ENCODE assay signal across 8 mouse cellular contexts in the genomic region with DNA sequence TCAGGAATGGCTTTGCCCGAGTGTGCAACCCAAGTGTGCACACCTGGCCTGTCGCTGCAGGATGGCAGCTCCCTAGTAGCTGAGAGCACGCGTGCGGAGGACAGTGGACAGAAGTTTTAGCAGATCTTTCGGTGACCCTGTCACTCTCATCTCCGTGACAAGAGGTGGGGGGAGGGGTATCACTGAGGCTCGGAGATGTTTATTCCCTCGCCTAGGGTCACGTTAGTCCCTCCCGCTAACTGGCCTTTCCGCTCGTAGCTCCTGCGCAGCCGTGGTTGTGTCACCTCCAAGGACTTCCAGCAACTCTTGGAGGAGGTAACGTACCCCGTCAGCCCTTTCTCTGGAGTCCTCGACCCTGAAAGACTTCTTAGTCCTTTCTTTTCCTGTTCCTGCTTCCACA. TPM values are rescaled to one million over a fixed set of nuclear protein-coding genes. Genes with fewer than 3 reads are reported as not detected.
A peak's percentile ranks its signal among the peaks of the same experiment; 100 is the strongest.
DNase-seq lines count a peak whose midpoint lies in the region; ATAC-seq and TF ChIP-seq lines count a peak whose summit lies in the region.

No protein-coding gene starts in this region.

- peak overlapping the region; percentile 71 for H3K4me3 ChIP-seq in kidney, embryonic 14.5 days (ENCODE audit: low read length)
- peak overlapping the region; percentile 100 for H3K4me3 ChIP-seq in bone marrow macrophage, adult 2 months (ENCODE audit: insufficient read depth, low read length)
- peak overlapping the region; percentile 72 for H3K4me3 ChIP-seq in hindbrain, embryonic 11.5 days (ENCODE audit: low read depth, low read length)
- peak overlapping the region; percentile 93 for H3K4me3 ChIP-seq in liver, embryonic 13.5 days (replicated peaks)
- peak overlapping the region; percentile 93 for H3K4me3 ChIP-seq in neural tube, embryonic 15.5 days (replicated peaks)

- H3K27ac ChIP-seq in kidney, embryonic 14.5 days (ENCODE audit: low read depth, low read length): 0 out of 2 replicates have a peak overlapping the region, but pooled peaks have one; percentile 39
- peak overlapping the region; percentile 52 for H3K27ac ChIP-seq in bone marrow macrophage, adult 2 months (ENCODE audit: insufficient read depth, low read depth, low read length)
- peak overlapping the region; percentile 47 for H3K27ac ChIP-seq in hindbrain, embryonic 11.5 days (ENCODE audit: low read depth, low read length)
- peak overlapping the region; percentile 93 for H3K27ac ChIP-seq in liver, embryonic 13.5 days
- peak overlapping the region; percentile 96 for H3K27ac ChIP-seq in neural tube, embryonic 15.5 days (replicated peaks)

- TF ChIP-seq CTCF in bone marrow macrophage, adult 2 months (IDR thresholded peaks at IDR 0.05; ENCODE audit: low read depth, low read length): no peak

- ATAC-seq in kidney, embryonic 14.5 days (ENCODE audit: low FRiP score, low TSS enrichment): no peak
- ATAC-seq in hindbrain, embryonic 11.5 days (ENCODE audit: low FRiP score): no peak
- no peak for ATAC-seq in liver, embryonic 13.5 days (ENCODE audit: low read depth)
- peak; percentile 0; the same call in 1 of the 2 replicates for ATAC-seq in neural tube, embryonic 15.5 days (ENCODE audit: low FRiP score)

- WGBS in kidney, embryonic 14.5 days: 1% methylated on average over 17 of the region's 18 CpGs
- 3% methylated on average over 18 of the region's 18 CpGs for WGBS in hindbrain, embryonic 11.5 days
- whole genome bisulfite sequencing in liver, embryonic 13.5 days (ENCODE audit: insufficient replicate concordance): under 1% methylated on average over 18 of the region's 18 CpGs
- under 1% methylated on average over 18 of the region's 18 CpGs for WGBS in neural tube, embryonic 15.5 days

- DNase-seq in kidney, postnatal 14 days: no peak
- DNase-seq in hindbrain, embryonic 11.5 days (ENCODE audit: low spot score): no peak
- peak; percentile 41 for DNase-seq in liver, embryonic 13.5 days
- no peak for DNase-seq in spleen, adult 12 weeks (ENCODE audit: low spot score)
- no peak for DNase-seq in layer of hippocampus, adult 9-10 months (ENCODE audit: low spot score)

- H3K9me3 ChIP-seq in kidney, embryonic 14.5 days (ENCODE audit: control insufficient read depth, low read length): no peaks in the 10 kb centered on the region
- H3K9me3 ChIP-seq in hindbrain, embryonic 11.5 days (ENCODE audit: control insufficient read depth, low read length): no peaks in the 10 kb centered on the region
- no peaks in the 10 kb centered on the region for H3K9me3 ChIP-seq in liver, embryonic 13.5 days (replicated peaks)
- H3K9me3 ChIP-seq in neural tube, embryonic 15.5 days (replicated peaks): no peaks in the 10 kb centered on the region

- no peak for TF ChIP-seq POLR2A in bone marrow macrophage, adult 2 months (IDR thresholded peaks at IDR 0.05; ENCODE audit: borderline replicate concordance, low read depth, low read length)

- H3K9ac ChIP-seq in kidney, embryonic 14.5 days (ENCODE audit: low read depth, low read length): peak overlapping the region; percentile 80
- peak overlapping the region; percentile 72 for H3K9ac ChIP-seq in hindbrain, embryonic 11.5 days (ENCODE audit: low read depth, low read length)
- peak overlapping the region; percentile 84 for H3K9ac ChIP-seq in liver, embryonic 13.5 days
- peak overlapping the region; percentile 68 for H3K9ac ChIP-seq in neural tube, embryonic 15.5 days (replicated peaks)

- 0 out of 2 replicates have a peak, but pooled peaks cover 3% of the 10 kb centered on the region for H3K36me3 ChIP-seq in kidney, embryonic 14.5 days (ENCODE audit: control insufficient read depth, insufficient read depth, low read length)
- no peaks in the 10 kb centered on the region for H3K36me3 ChIP-seq in hindbrain, embryonic 11.5 days (ENCODE audit: control insufficient read depth, insufficient read depth, low read length)
- peaks cover 17% of the 10 kb centered on the region for H3K36me3 ChIP-seq in liver, embryonic 13.5 days
- H3K36me3 ChIP-seq in neural tube, embryonic 15.5 days: peaks cover under 1% of the 10 kb centered on the region; the same call in 1 of the 2 replicates

- H3K4me1 ChIP-seq in kidney, embryonic 14.5 days (ENCODE audit: control insufficient read depth, insufficient read depth, low read length): peaks cover 21% of the 10 kb centered on the region
- peaks cover 8% of the 10 kb centered on the region; the same call in 1 of the 2 replicates for H3K4me1 ChIP-seq in bone marrow macrophage, adult 2 months (ENCODE audit: control insufficient read depth, insufficient read depth, low read length)
- peaks cover 14% of the 10 kb centered on the region for H3K4me1 ChIP-seq in hindbrain, embryonic 11.5 days (replicated peaks; ENCODE audit: control insufficient read depth, insufficient read depth, low read length)
- H3K4me1 ChIP-seq in liver, embryonic 13.5 days (replicated peaks): peaks cover 50% of the 10 kb centered on the region
- peaks cover 45% of the 10 kb centered on the region for H3K4me1 ChIP-seq in neural tube, embryonic 15.5 days

- H3K27me3 ChIP-seq in kidney, embryonic 14.5 days (ENCODE audit: control insufficient read depth, insufficient read depth, low read length): no peaks in the 10 kb centered on the region
- no peaks in the 10 kb centered on the region for H3K27me3 ChIP-seq in hindbrain, embryonic 11.5 days (ENCODE audit: control insufficient read depth, insufficient read depth, low read length)
- H3K27me3 ChIP-seq in liver, embryonic 13.5 days: no peaks in the 10 kb centered on the region
- no peaks in the 10 kb centered on the region for H3K27me3 ChIP-seq in neural tube, embryonic 15.5 days (replicated peaks)

- peak overlapping the region; percentile 89 for H3K4me2 ChIP-seq in kidney, embryonic 14.5 days (replicated peaks; ENCODE audit: low read depth, low read length)
- peak overlapping the region; percentile 85 for H3K4me2 ChIP-seq in hindbrain, embryonic 11.5 days (replicated peaks; ENCODE audit: low read depth, low read length)
- peak overlapping the region; percentile 91 for H3K4me2 ChIP-seq in liver, embryonic 13.5 days
- peak overlapping the region; percentile 92 for H3K4me2 ChIP-seq in neural tube, embryonic 15.5 days

RNA-seq across cellular contexts. Expression of gene Ogfod2, which starts 0.4 kb away (rescaled TPM):
- polyA plus RNA-seq in kidney, embryonic 14.5 days (2014; fragmentation: Nextera tagmentation; extraction: Ambion mirVana): 12.2 and 15.3 TPM in 2 replicates
- 11.5 and 17.8 TPM in 2 replicates for polyA plus RNA-seq in bone marrow macrophage, adult 2 months (2012; ENCODE audit: insufficient read depth, insufficient read length, missing spikeins)
- polyA plus RNA-seq in hindbrain, embryonic 11.5 days (2014; fragmentation: Nextera tagmentation; extraction: Ambion mirVana): 13.1 and 13.3 TPM in 2 replicates
- polyA plus RNA-seq in liver, embryonic 13.5 days (2015; fragmentation: Nextera tagmentation; extraction: Ambion mirVana): 18.4 and 18.5 TPM in 2 replicates
- 39.5 and 43.7 TPM in 2 replicates for polyA plus RNA-seq in neural tube, embryonic 15.5 days (2015; fragmentation: Nextera tagmentation; extraction: Ambion mirVana)

RNA-seq across cellular contexts. Expression of gene Arl6ip4, which starts 3.4 kb away (rescaled TPM):
- 105 and 114 TPM in 2 replicates for polyA plus RNA-seq in kidney, embryonic 14.5 days (2014; fragmentation: Nextera tagmentation; extraction: Ambion mirVana)
- polyA plus RNA-seq in bone marrow macrophage, adult 2 months (2012; ENCODE audit: insufficient read depth, insufficient read length, missing spikeins): 51.0 and 68.2 TPM in 2 replicates
- 80.8 and 91.5 TPM in 2 replicates for polyA plus RNA-seq in hindbrain, embryonic 11.5 days (2014; fragmentation: Nextera tagmentation; extraction: Ambion mirVana)
- 83.3 and 84.6 TPM in 2 replicates for polyA plus RNA-seq in liver, embryonic 13.5 days (2015; fragmentation: Nextera tagmentation; extraction: Ambion mirVana)
- 87.7 and 89.1 TPM in 2 replicates for polyA plus RNA-seq in neural tube, embryonic 15.5 days (2015; fragmentation: Nextera tagmentation; extraction: Ambion mirVana)

RNA-seq across cellular contexts. Expression of gene Abcb9, which starts 16.9 kb away (rescaled TPM):
- polyA plus RNA-seq in kidney, embryonic 14.5 days (2014; fragmentation: Nextera tagmentation; extraction: Ambion mirVana): 0.44 and 0.97 TPM in 2 replicates
- polyA plus RNA-seq in bone marrow macrophage, adult 2 months (2012; ENCODE audit: insufficient read depth, insufficient read length, missing spikeins): 1.5 and 1.9 TPM in 2 replicates
- polyA plus RNA-seq in hindbrain, embryonic 11.5 days (2014; fragmentation: Nextera tagmentation; extraction: Ambion mirVana): 0.71 and 0.76 TPM in 2 replicates
- 4.5 and 4.6 TPM in 2 replicates for polyA plus RNA-seq in liver, embryonic 13.5 days (2015; fragmentation: Nextera tagmentation; extraction: Ambion mirVana)
- polyA plus RNA-seq in neural tube, embryonic 15.5 days (2015; fragmentation: Nextera tagmentation; extraction: Ambion mirVana): 22.1 and 23.2 TPM in 2 replicates

Comparison
In these comparisons a context has a peak if more than half of its experiments do, and no peak if none do; other contexts are left out.
1. H3K27ac ChIP-seq: peak in every context shown above with its lines; median percentile 96 in neural tube, embryonic 15.5 days; 93 in liver, embryonic 13.5 days; 52 in bone marrow macrophage, adult 2 months; 47 in hindbrain, embryonic 11.5 days; 39 in kidney, embryonic 14.5 days.